Mouse (Mus musculus) CH12.LX (cell line): ENCODE measurements around the gene Slc23a4.

Experiments used
- CTCF ChIP-seq, 2 experiments: IDR thresholded peaks in 1 of 2; conservative IDR thresholded peaks in 1 of 2; 2 replicates each; pipeline ENCODE4 v1.5.1; 2011 to 2012; ENCODE audit warnings: low read depth in 2 of 2, low read length in 2 of 2, improper control_type of control experiment in 1 of 2, inconsistent platforms in 1 of 2, mild to moderate bottlenecking in 1 of 2, moderate library complexity in 1 of 2
- EP300 ChIP-seq: IDR thresholded peaks from 2 replicates; pipeline ENCODE4 v1.6.1; 2011; ENCODE audit warnings: low read length, improper control_type of control experiment
- GABPA ChIP-seq: IDR thresholded peaks from 2 replicates; pipeline ENCODE4 v1.6.1; 2012; ENCODE audit warnings: low read depth, low read length, improper control_type of control experiment, inconsistent platforms; ENCODE audit not compliant: insufficient replicate concordance
- POLR2AphosphoS2 ChIP-seq: IDR thresholded peaks from 2 replicates; pipeline ENCODE4 v1.6.1; 2011; ENCODE audit warnings: low read depth, low read length, improper control_type of control experiment
- ZKSCAN1 ChIP-seq: IDR thresholded peaks from 2 replicates; pipeline ENCODE4 v1.6.1; 2012; ENCODE audit warnings: low read depth, inconsistent platforms, low read length, improper control_type of control experiment, borderline replicate concordance

GRCm38 (mm10) chr6:34938280-34938928, 49.8 kb downstream of the Slc23a4 start:
- TF ChIP-seq CTCF (conservative IDR thresholded peaks at IDR 0.05 in 1 of 2, IDR thresholded peaks at IDR 0.05 in 1 of 2; ENCODE audit: low read depth in 2 of 2, low read length in 2 of 2): peak in 1 of 2 experiments; percentile 30; a peak in 1 of 4 replicates
- TF ChIP-seq ZKSCAN1: no peak
- no peak for TF ChIP-seq POLR2AphosphoS2
- peak; percentile 86 for TF ChIP-seq EP300
- no peak for TF ChIP-seq GABPA
